Mouse (Mus musculus) spleen, postnatal 14 days (tissue): Measurements from ENCODE around the gene Olfr1322.

Source experiments
- DNase-seq, 2 experiments: peaks; one replicate each; pipeline ENCODE4 v3.0.0; 2021 to 2022; ENCODE audit warnings: low spot score in 2 of 2

The Olfr1322 gene

DNA sequence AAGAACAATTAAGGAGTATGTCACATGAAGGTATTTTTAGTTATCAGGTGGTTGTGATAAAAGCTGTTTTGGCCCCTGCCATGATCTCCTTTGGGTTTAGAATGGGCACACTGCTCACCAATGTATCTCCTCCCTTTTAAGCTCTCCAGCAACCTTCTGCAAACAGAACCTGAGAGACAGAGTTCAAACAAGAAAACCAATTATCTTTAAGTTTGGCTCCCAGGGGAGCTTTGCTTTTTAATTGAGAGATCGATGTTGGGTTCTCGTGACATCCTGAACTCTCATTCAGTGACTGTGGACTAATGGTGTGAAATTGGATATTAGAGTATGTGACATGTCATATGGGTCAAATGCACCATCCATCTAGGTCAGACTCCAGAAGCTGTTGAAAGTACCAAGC, at the start of gene Olfr1322:
Olfr1322 (minus strand) TSS at position 101 of the 400 bp plus-strand sequence.
- DNase-seq: no peak

DNA sequence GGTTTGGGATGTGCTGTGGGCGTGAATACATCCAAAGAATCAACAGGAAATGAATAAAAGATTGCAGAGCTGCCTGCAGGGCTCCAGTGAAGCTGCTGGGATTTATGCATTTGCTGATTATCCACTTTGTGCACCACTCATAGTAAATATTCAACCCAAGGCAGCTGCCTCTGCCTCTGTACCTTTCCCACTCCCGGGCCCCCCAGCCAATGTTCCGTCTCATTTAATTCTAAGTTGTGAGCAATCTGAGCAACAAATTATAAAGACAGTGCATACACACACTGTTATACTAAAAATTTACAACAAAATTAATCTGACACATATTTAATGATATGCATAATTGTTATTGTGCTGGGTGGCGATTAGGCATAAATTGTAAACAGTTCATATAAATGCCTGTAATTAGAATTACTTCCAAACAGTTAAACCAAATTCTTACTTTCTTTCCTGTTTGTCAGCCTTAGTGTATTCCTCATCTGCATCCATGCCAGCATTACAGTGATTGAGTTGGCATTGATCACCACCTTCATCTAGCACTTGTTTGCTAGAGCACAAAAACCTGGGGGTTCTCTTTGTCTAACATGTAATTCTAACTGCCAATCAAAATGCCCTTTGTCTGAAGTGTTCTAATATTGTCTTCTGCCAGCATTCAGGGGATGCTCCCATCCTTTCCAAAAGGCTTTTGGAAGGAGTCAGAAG, 13.5 kb downstream of the Olfr1322 start:
- no peak for DNase-seq
